ENCODE assay signal across 8 mouse cellular contexts in the genomic region with DNA sequence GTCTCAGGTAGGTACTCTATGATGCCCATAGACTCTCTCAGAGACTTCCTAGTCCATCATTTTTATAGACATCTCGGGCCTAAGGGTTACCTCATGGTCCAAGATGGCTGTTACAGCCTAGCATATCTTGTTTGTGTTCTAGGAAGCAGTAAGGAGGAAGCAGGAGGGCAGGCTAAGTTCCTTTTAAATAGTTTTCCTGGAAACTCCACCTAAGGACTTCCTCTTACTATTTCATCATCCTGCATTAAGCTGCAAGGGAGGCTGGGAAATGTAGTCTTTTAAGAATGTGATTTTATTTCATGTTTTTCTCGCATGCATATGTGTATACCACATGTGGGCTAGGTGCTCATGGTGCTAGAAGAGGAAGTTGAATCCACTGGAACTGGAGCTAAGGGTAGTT. TPM values are rescaled to one million over a fixed set of nuclear protein-coding genes. Genes with fewer than 3 reads are reported as not detected.
A peak's percentile ranks its signal among the peaks of the same experiment; 100 is the strongest.
DNase-seq lines count a peak whose midpoint lies in the region; ATAC-seq lines count a peak whose summit lies in the region.
"Had no signal": no experiment of that assay in that cellular context is flagged by ENCODE, and none has a peak within 500 bp of the region (broad histone marks: within the 10 kb centered on the region; RNA-seq: fewer than 3 reads in every experiment).

No protein-coding gene starts in this region.

- H3K9ac ChIP-seq in midbrain, embryonic 14.5 days (replicated peaks; ENCODE audit: low read length), result no peak overlapping the region
- H3K9ac ChIP-seq in midbrain, embryonic 13.5 days (replicated peaks), result no peak overlapping the region
- no peak overlapping the region for H3K9ac ChIP-seq in intestine, embryonic 15.5 days

- ATAC-seq in midbrain, embryonic 14.5 days (ENCODE audit: low FRiP score, low TSS enrichment), result no peak
- ATAC-seq in midbrain, embryonic 13.5 days, result no peak
- peak; percentile 60; the same call in 1 of the 2 replicates for ATAC-seq in intestine, embryonic 15.5 days

- H3K4me3 ChIP-seq in midbrain, embryonic 14.5 days (replicated peaks; ENCODE audit: low read depth, low read length), result no peak overlapping the region
- no peak overlapping the region for H3K4me3 ChIP-seq in midbrain, embryonic 13.5 days (replicated peaks)
- H3K4me3 ChIP-seq in intestine, embryonic 15.5 days (replicated peaks), result no peak overlapping the region

- no peaks in the 10 kb centered on the region for H3K9me3 ChIP-seq in midbrain, embryonic 14.5 days (ENCODE audit: control insufficient read depth, low read length)
- H3K9me3 ChIP-seq in midbrain, embryonic 13.5 days, result no peaks in the 10 kb centered on the region
- no peaks in the 10 kb centered on the region for H3K9me3 ChIP-seq in intestine, embryonic 15.5 days

- no peak overlapping the region for H3K27ac ChIP-seq in midbrain, embryonic 14.5 days (replicated peaks; ENCODE audit: low read depth, low read length)
- H3K27ac ChIP-seq in midbrain, embryonic 13.5 days, result no peak overlapping the region
- no peak overlapping the region for H3K27ac ChIP-seq in intestine, embryonic 15.5 days

- no peaks in the 10 kb centered on the region for H3K36me3 ChIP-seq in midbrain, embryonic 14.5 days (ENCODE audit: control insufficient read depth, insufficient read depth, low read length)
- H3K36me3 ChIP-seq in midbrain, embryonic 13.5 days, result no peaks in the 10 kb centered on the region
- no peaks in the 10 kb centered on the region for H3K36me3 ChIP-seq in intestine, embryonic 15.5 days

- DNase-seq in midbrain, embryonic 14.5 days, result peak; percentile 36
- DNase-seq in R1 (ENCODE audit: low read depth, low spot score), result peak; percentile 69
- DNase-seq in skeletal muscle tissue, adult 2 months (ENCODE audit: low read depth, low spot score), result peak; percentile 59
- no peak for DNase-seq in right cerebral cortex, postnatal 25 days
- DNase-seq in adrenal gland, postnatal 36 days, result no peak
- DNase-seq: kidney, postnatal 4 days had no signal

- no peaks in the 10 kb centered on the region for H3K4me1 ChIP-seq in midbrain, embryonic 14.5 days (ENCODE audit: control insufficient read depth, insufficient read depth, low read length)
- 0 out of 2 replicates have a peak, but pooled peaks cover under 1% of the 10 kb centered on the region for H3K4me1 ChIP-seq in midbrain, embryonic 13.5 days (replicated peaks)
- H3K4me1 ChIP-seq in intestine, embryonic 15.5 days (replicated peaks), result no peaks in the 10 kb centered on the region

- H3K27me3 ChIP-seq in midbrain, embryonic 14.5 days (ENCODE audit: control insufficient read depth, insufficient read depth, low read length), result no peaks in the 10 kb centered on the region
- H3K27me3 ChIP-seq in midbrain, embryonic 13.5 days, result no peaks in the 10 kb centered on the region
- no peaks in the 10 kb centered on the region for H3K27me3 ChIP-seq in intestine, embryonic 15.5 days (replicated peaks)

- no peak overlapping the region for H3K4me2 ChIP-seq in midbrain, embryonic 14.5 days (ENCODE audit: low read length)
- no peak overlapping the region for H3K4me2 ChIP-seq in midbrain, embryonic 13.5 days (replicated peaks)
- H3K4me2 ChIP-seq in intestine, embryonic 15.5 days (replicated peaks), result no peak overlapping the region

- 81% methylated on average over 2 of the region's 2 CpGs for WGBS in midbrain, embryonic 14.5 days
- 83% methylated on average over 2 of the region's 2 CpGs for WGBS in midbrain, embryonic 13.5 days
- 70% methylated on average over 2 of the region's 2 CpGs for WGBS in intestine, embryonic 15.5 days

RNA-seq across cellular contexts. Expression of gene 1810013L24Rik, which starts 6.2 kb away (rescaled TPM):
- 25.5 and 26.5 TPM in 2 replicates for polyA plus RNA-seq in midbrain, embryonic 14.5 days (2014; fragmentation: Nextera tagmentation; extraction: Ambion mirVana)
- polyA plus RNA-seq in midbrain, embryonic 13.5 days (2015; fragmentation: Nextera tagmentation; extraction: Ambion mirVana), result 31.3 and 35.4 TPM in 2 replicates
- polyA plus RNA-seq in intestine, embryonic 15.5 days (2015; fragmentation: Nextera tagmentation; extraction: Ambion mirVana), result 15.8 and 17.7 TPM in 2 replicates
- total RNA-seq in adrenal gland, postnatal 36 days (2021), result 10 to 100 TPM; 91.1 to 92.0 TPM

RNA-seq across cellular contexts. Expression of gene Usp7, which starts 31.6 kb away (rescaled TPM):
- 49.9 and 50.0 TPM in 2 replicates for polyA plus RNA-seq in midbrain, embryonic 14.5 days (2014; fragmentation: Nextera tagmentation; extraction: Ambion mirVana)
- polyA plus RNA-seq in midbrain, embryonic 13.5 days (2015; fragmentation: Nextera tagmentation; extraction: Ambion mirVana), result 30.3 and 38.7 TPM in 2 replicates
- 22.6 and 25.5 TPM in 2 replicates for polyA plus RNA-seq in intestine, embryonic 15.5 days (2015; fragmentation: Nextera tagmentation; extraction: Ambion mirVana)
- 100 to 1,000 TPM; 106 to 111 TPM for total RNA-seq in adrenal gland, postnatal 36 days (2021)

Comparison
In these comparisons a context has a peak if more than half of its experiments do, and no peak if none do; other contexts are left out.
1. DNase-seq: peak in midbrain, embryonic 14.5 days (single experiment), R1 (single experiment) and skeletal muscle tissue, adult 2 months (single experiment); none in right cerebral cortex, postnatal 25 days (single experiment) and adrenal gland, postnatal 36 days (0 of 2).